8 mouse cellular contexts compared by ENCODE assay signal in genomic region chr11:97052219-97052646, GRCm38 (mm10). TPM values are rescaled to one million over a fixed set of nuclear protein-coding genes. Genes with fewer than 3 reads are reported as not detected.
DNase-seq lines count a peak whose midpoint lies in the region; ATAC-seq lines count a peak whose summit lies in the region.

No protein-coding gene starts in this region.

- DNase-seq in cerebellum, adult 9-11 months, result peak; percentile 50
- no peak for DNase-seq in forebrain, embryonic 14.5 days (ENCODE audit: low spot score)
- DNase-seq in limb, embryonic 10.5 days (ENCODE audit: low spot score), result no peak
- DNase-seq in T-cell, adult 2 months (ENCODE audit: low spot score), result no peak
- DNase-seq in gastrocnemius, adult 18-20 months (ENCODE audit: low spot score), result no peak

- H3K27me3 ChIP-seq in forebrain, embryonic 14.5 days (replicated peaks; ENCODE audit: control insufficient read depth, insufficient read depth, low read length), result no peaks in the 10 kb centered on the region
- H3K27me3 ChIP-seq in limb, embryonic 10.5 days (ENCODE audit: low read depth, poor library complexity, severe bottlenecking), result no peaks in the 10 kb centered on the region

- H3K4me2 ChIP-seq in forebrain, embryonic 14.5 days (ENCODE audit: low read length), result no peak overlapping the region; the same call in 1 of the 2 replicates

- peaks cover 44% of the 10 kb centered on the region for H3K36me3 ChIP-seq in forebrain, embryonic 14.5 days (ENCODE audit: control insufficient read depth, insufficient read depth, low read length)
- H3K36me3 ChIP-seq in limb, embryonic 10.5 days, result peaks cover 62% of the 10 kb centered on the region

- H3K9ac ChIP-seq in forebrain, embryonic 14.5 days (ENCODE audit: low read length), result peak overlapping the region; percentile 88; the same call in 1 of the 2 replicates

- no peak overlapping the region for H3K27ac ChIP-seq in forebrain, embryonic 14.5 days (ENCODE audit: low read depth, low read length)
- H3K27ac ChIP-seq in limb, embryonic 10.5 days, result no peak overlapping the region

- peaks cover 13% of the 10 kb centered on the region for H3K4me1 ChIP-seq in forebrain, embryonic 14.5 days (ENCODE audit: control insufficient read depth, insufficient read depth, low read length)
- H3K4me1 ChIP-seq in limb, embryonic 10.5 days, result peaks cover 33% of the 10 kb centered on the region

- no peak for ATAC-seq in cerebellum, adult (ENCODE audit: insufficient number of reproducible peaks, low FRiP score, low TSS enrichment)
- peak; percentile 14 for ATAC-seq in CD4-positive, CD25-positive, alpha-beta regulatory T cell, adult 4 months
- ATAC-seq in forebrain, embryonic 14.5 days, result no peak
- ATAC-seq in megakaryocyte-erythroid progenitor cell, adult 5-6 weeks (replicated peaks; ENCODE audit: low FRiP score, low TSS enrichment, poor library complexity, severe bottlenecking), result peak; percentile 66

- no peak overlapping the region for H3K4me3 ChIP-seq in forebrain, embryonic 14.5 days (ENCODE audit: low read depth, low read length)
- H3K4me3 ChIP-seq in limb, embryonic 10.5 days, result peak overlapping the region; percentile 77

- WGBS in forebrain, embryonic 14.5 days, result 25% methylated on average over 11 of the region's 11 CpGs
- 24% methylated on average over 11 of the region's 11 CpGs for WGBS in limb, embryonic 10.5 days

- H3K9me3 ChIP-seq in forebrain, embryonic 14.5 days (replicated peaks; ENCODE audit: control insufficient read depth, low read length), result no peaks in the 10 kb centered on the region
- no peaks in the 10 kb centered on the region for H3K9me3 ChIP-seq in limb, embryonic 10.5 days (replicated peaks)

RNA-seq across cellular contexts. Expression of gene Osbpl7, which starts 1.8 kb away (rescaled TPM):
- 10 to 100 TPM; 24.9 to 46.4 TPM for polyA plus RNA-seq in CD4-positive, CD25-positive, alpha-beta regulatory T cell, adult 4 months (2017; shearing (Covaris generic))
- polyA plus RNA-seq in forebrain, embryonic 14.5 days (2014; fragmentation: Nextera tagmentation; extraction: Ambion mirVana), result 6.1 and 6.7 TPM in 2 replicates
- 8.3 and 10.1 TPM in 2 replicates for polyA plus RNA-seq in limb, embryonic 10.5 days (2016; fragmentation: Nextera tagmentation; extraction: Ambion mirVana)
- 14.2 and 15.0 TPM in 2 replicates for total RNA-seq in megakaryocyte-erythroid progenitor cell, adult 5-6 weeks (2014; fragmentation: Nextera tagmentation)
- total RNA-seq in megakaryocyte-erythroid progenitor cell, adult 5-6 weeks (2017), result 23.5 and 25.3 TPM in 2 replicates
- 1 to 10 TPM; 2.5 to 2.9 TPM for total RNA-seq in gastrocnemius, adult 18-20 months (2021)

RNA-seq across cellular contexts. Expression of gene Mrpl10, which starts 10.9 kb away (rescaled TPM):
- 10 to 100 TPM; 60.9 to 82.9 TPM for polyA plus RNA-seq in CD4-positive, CD25-positive, alpha-beta regulatory T cell, adult 4 months (2017; shearing (Covaris generic))
- 56.2 and 57.6 TPM in 2 replicates for polyA plus RNA-seq in forebrain, embryonic 14.5 days (2014; fragmentation: Nextera tagmentation; extraction: Ambion mirVana)
- 93.6 and 94.8 TPM in 2 replicates for polyA plus RNA-seq in limb, embryonic 10.5 days (2016; fragmentation: Nextera tagmentation; extraction: Ambion mirVana)
- total RNA-seq in megakaryocyte-erythroid progenitor cell, adult 5-6 weeks (2014; fragmentation: Nextera tagmentation), result 38.6 and 49.6 TPM in 2 replicates
- 23.6 and 24.8 TPM in 2 replicates for total RNA-seq in megakaryocyte-erythroid progenitor cell, adult 5-6 weeks (2017)
- 10 to 100 TPM; 41.4 to 45.6 TPM for total RNA-seq in gastrocnemius, adult 18-20 months (2021)

RNA-seq across cellular contexts. Expression of gene Lrrc46, which starts 11.0 kb away (rescaled TPM):
- polyA plus RNA-seq in CD4-positive, CD25-positive, alpha-beta regulatory T cell, adult 4 months (2017; shearing (Covaris generic)), result not detected
- polyA plus RNA-seq in forebrain, embryonic 14.5 days (2014; fragmentation: Nextera tagmentation; extraction: Ambion mirVana), result 4.3 and 4.5 TPM in 2 replicates
- polyA plus RNA-seq in limb, embryonic 10.5 days (2016; fragmentation: Nextera tagmentation; extraction: Ambion mirVana), result 0.90 and 1.0 TPM in 2 replicates
- total RNA-seq in megakaryocyte-erythroid progenitor cell, adult 5-6 weeks (2014; fragmentation: Nextera tagmentation), result 1.7 TPM in 1 of 2 replicates, not detected in the other
- total RNA-seq in megakaryocyte-erythroid progenitor cell, adult 5-6 weeks (2017), result 0.11 TPM in 1 of 2 replicates, not detected in the other
- total RNA-seq in gastrocnemius, adult 18-20 months (2021), result under 1 TPM in 1 of 2 experiments, not detected in 1; 0.16 TPM

RNA-seq across cellular contexts. Expression of gene Scrn2, which starts 22.5 kb away (rescaled TPM):
- polyA plus RNA-seq in CD4-positive, CD25-positive, alpha-beta regulatory T cell, adult 4 months (2017; shearing (Covaris generic)), result 10 to 100 TPM in 1 of 2 experiments, 1 to 10 TPM in 1; 7.3 to 14.8 TPM
- polyA plus RNA-seq in forebrain, embryonic 14.5 days (2014; fragmentation: Nextera tagmentation; extraction: Ambion mirVana), result 15.0 and 15.4 TPM in 2 replicates
- polyA plus RNA-seq in limb, embryonic 10.5 days (2016; fragmentation: Nextera tagmentation; extraction: Ambion mirVana), result 47.5 and 50.4 TPM in 2 replicates
- total RNA-seq in megakaryocyte-erythroid progenitor cell, adult 5-6 weeks (2014; fragmentation: Nextera tagmentation), result 12.4 and 17.7 TPM in 2 replicates
- 26.1 and 32.6 TPM in 2 replicates for total RNA-seq in megakaryocyte-erythroid progenitor cell, adult 5-6 weeks (2017)
- 10 to 100 TPM; 13.1 to 13.2 TPM for total RNA-seq in gastrocnemius, adult 18-20 months (2021)

RNA-seq across cellular contexts. Expression of gene Sp6, which starts 39.0 kb away (rescaled TPM):
- 1 to 10 TPM; 1.7 to 3.0 TPM for polyA plus RNA-seq in CD4-positive, CD25-positive, alpha-beta regulatory T cell, adult 4 months (2017; shearing (Covaris generic))
- 0.17 TPM in 1 of 2 replicates, not detected in the other for polyA plus RNA-seq in forebrain, embryonic 14.5 days (2014; fragmentation: Nextera tagmentation; extraction: Ambion mirVana)
- 9.2 and 11.8 TPM in 2 replicates for polyA plus RNA-seq in limb, embryonic 10.5 days (2016; fragmentation: Nextera tagmentation; extraction: Ambion mirVana)
- total RNA-seq in megakaryocyte-erythroid progenitor cell, adult 5-6 weeks (2014; fragmentation: Nextera tagmentation), result 0.28 TPM in 1 of 2 replicates, not detected in the other
- 0.38 TPM in 1 of 2 replicates, not detected in the other for total RNA-seq in megakaryocyte-erythroid progenitor cell, adult 5-6 weeks (2017)
- under 1 TPM; 0.09 to 0.14 TPM for total RNA-seq in gastrocnemius, adult 18-20 months (2021)

Comparison
In these comparisons a context has a peak if more than half of its experiments do, and no peak if none do; other contexts are left out.
1. ATAC-seq: peak in CD4-positive, CD25-positive, alpha-beta regulatory T cell, adult 4 months (single experiment) and megakaryocyte-erythroid progenitor cell, adult 5-6 weeks (single experiment); none in cerebellum, adult (single experiment) and forebrain, embryonic 14.5 days (single experiment).